Mouse (Mus musculus) lung, adult 2 months (tissue): ENCODE data around the gene Klhdc8b.

Experiments
- CTCF ChIP-seq: fragments of 200-500 bp; IDR thresholded peaks from 2 replicates; pipeline ENCODE4 v1.5.1; 2011; ENCODE audit warnings: mild to moderate bottlenecking, low read length, control low read depth; ENCODE audit not compliant: insufficient read depth
- POLR2A ChIP-seq: fragments of 200-500 bp; IDR thresholded peaks from 2 replicates; pipeline ENCODE4 v1.6.1; 2011; ENCODE audit warnings: low read depth, mild to moderate bottlenecking, control low read depth, low read length, borderline replicate concordance; ENCODE audit errors: extremely low read depth

GRCm38 (mm10) chr9:108479241-108479640 is 17.9 kb upstream of the Klhdc8b start:
- TF ChIP-seq POLR2A (no peak), CTCF (no peak)
